Mouse (Mus musculus) midbrain, embryonic 16.5 days (tissue): ENCODE results near the gene Batf2. TPM values are rescaled to one million over a fixed set of nuclear protein-coding genes. Genes with fewer than 3 reads are reported as not detected.

Experiments used
- ATAC-seq: fragments of 200-750 bp; cut with Nextera tagmentation; 2 replicates; pipeline ENCODE4 v1.8.0; 2017; ENCODE audit warnings: moderate TSS enrichment
- H3K27ac ChIP-seq: fragments of 300-500 bp; sonication (generic); 2 replicates; pipeline ENCODE4 v1.5.1; 2014; ENCODE audit warnings: mild to moderate bottlenecking, low read length, mixed read lengths
- H3K27me3 ChIP-seq: fragments of 300-500 bp; sonication (generic); 2 replicates; pipeline ENCODE4 v1.6.1; 2014; ENCODE audit warnings: low read depth, low read length, mixed read lengths; ENCODE audit not compliant: control insufficient read depth, insufficient read depth
- H3K36me3 ChIP-seq: fragments of 300-500 bp; sonication (generic); 2 replicates; pipeline ENCODE4 v1.6.1; 2014; ENCODE audit warnings: mild to moderate bottlenecking, low read length, moderate library complexity, mixed read lengths; ENCODE audit not compliant: control insufficient read depth, insufficient read depth
- H3K4me1 ChIP-seq: fragments of 300-500 bp; sonication (generic); 2 replicates; pipeline ENCODE4 v1.6.1; 2014; ENCODE audit warnings: mild to moderate bottlenecking, low read length, mixed read lengths; ENCODE audit not compliant: control insufficient read depth, insufficient read depth
- H3K4me2 ChIP-seq: fragments of 300-500 bp; sonication (generic); 2 replicates; pipeline ENCODE4 v1.6.1; 2014; ENCODE audit warnings: mild to moderate bottlenecking, low read length, mixed read lengths
- H3K4me3 ChIP-seq: fragments of 300-500 bp; sonication (generic); 2 replicates; pipeline ENCODE4 v1.5.1; 2014; ENCODE audit warnings: low read depth, mild to moderate bottlenecking, low read length, moderate library complexity, mixed read lengths
- H3K9ac ChIP-seq: fragments of 300-500 bp; sonication (generic); 2 replicates; pipeline ENCODE4 v1.6.1; 2014; ENCODE audit warnings: low read depth, low read length, mixed read lengths
- H3K9me3 ChIP-seq: fragments of 300-500 bp; sonication (generic); replicated peaks from 2 replicates; pipeline ENCODE4 v1.6.1; 2014; ENCODE audit warnings: mild to moderate bottlenecking, low read length, mixed read lengths; ENCODE audit not compliant: control insufficient read depth, poor library complexity, severe bottlenecking
- WGBS: fragments of 180-500 bp; shearing (Covaris S2); extraction: QIAGEN DNeasy Blood & Tissue Kit; methylation state at CpG from one replicate; pipeline ENCODE4 v1.1.7; 2014; 5-methylcytosine and 5-hydroxymethylcytosine counted together
- polyA plus RNA-seq: library from polyadenylated mRNA; unstranded; fragments of >200 nt; fragmentation: Nextera tagmentation; extraction: Ambion mirVana; gene quantifications from 2 replicates; pipeline ENCODE4 v1.2.1, GENCODE M21; 2015

Batf2 gene
- polyA plus RNA-seq, 1 experiment from 2014 or later = not detected

- no peaks in the 10 kb centered on the region for H3K27me3 ChIP-seq
- 84% methylated on average over 4 of the region's 6 CpGs for WGBS
Observed at GRCm38 (mm10) chr19:6178775-6179174, 38.0 kb downstream of the Batf2 start.

GRCm38 (mm10) chr19:6181629-6182028 lies 40.8 kb downstream of the Batf2 start:
- H3K4me1 ChIP-seq = 0 out of 2 replicates have a peak, but pooled peaks cover 2% of the 10 kb centered on the region
- no peak for ATAC-seq
- H3K36me3 ChIP-seq = no peaks in the 10 kb centered on the region
- H3K27ac ChIP-seq = no peak overlapping the region
- H3K27me3 ChIP-seq = no peaks in the 10 kb centered on the region
- WGBS = 41% methylated on average over 5 of the region's 5 CpGs
- H3K4me3 ChIP-seq = no peak overlapping the region
- H3K9ac ChIP-seq = no peak overlapping the region
- H3K9me3 ChIP-seq = no peaks in the 10 kb centered on the region
- no peak overlapping the region for H3K4me2 ChIP-seq

More at GRCm38 (mm10) chr19:6178775-6179174, 38.0 kb downstream of the Batf2 start:
- Histone ChIP-seq H3K4me3 (no peak overlapping the region), H3K4me2 (no peak overlapping the region), H3K9me3 (no peaks in the 10 kb centered on the region), H3K9ac (no peak overlapping the region), H3K36me3 (no peaks in the 10 kb centered on the region), H3K27ac (no peak overlapping the region), H3K4me1 (0 out of 2 replicates have a peak, but pooled peaks cover 2% of the 10 kb centered on the region)
- no peak for ATAC-seq

- no peak overlapping the region for H3K4me3 ChIP-seq
- no peak overlapping the region for H3K4me2 ChIP-seq
- H3K27me3 ChIP-seq = no peaks in the 10 kb centered on the region
- H3K36me3 ChIP-seq = no peaks in the 10 kb centered on the region
- H3K27ac ChIP-seq = no peak overlapping the region
- WGBS = 7% methylated on average over 3 of the region's 3 CpGs
- H3K9me3 ChIP-seq = no peaks in the 10 kb centered on the region
- ATAC-seq = no peak
- H3K4me1 ChIP-seq = 0 out of 2 replicates have a peak, but pooled peaks cover 2% of the 10 kb centered on the region
- no peak overlapping the region for H3K9ac ChIP-seq
Observed at GRCm38 (mm10) chr19:6182534-6182933, 41.8 kb downstream of the Batf2 start.

GRCm38 (mm10) chr19:6184131-6184530 lies 43.3 kb downstream of the Batf2 start, which contains the start of gene Majin:
Gene Majin, plus strand, starts transcription at chr19:6184388.
- Histone ChIP-seq H3K4me3 (no peak within 1 kb of the TSS), H3K9ac (no peak within 1 kb of the TSS), H3K27ac (no peak within 1 kb of the TSS), H3K27me3 (no peaks in the 10 kb centered on the region), H3K9me3 (no peaks in the 10 kb centered on the region), H3K4me2 (no peak within 1 kb of the TSS), H3K36me3 (no peaks in the 10 kb centered on the region), H3K4me1 (0 out of 2 replicates have a peak, but pooled peaks cover 2% of the 10 kb centered on the region)
- ATAC-seq = no peak
- WGBS = 90% methylated on average over 23 of the region's 23 CpGs

- no peaks in the 10 kb centered on the region for H3K27me3 ChIP-seq
- no peak for ATAC-seq
- H3K4me2 ChIP-seq = no peak overlapping the region
- H3K4me1 ChIP-seq = no peaks in the 10 kb centered on the region
- 88% methylated on average over 2 of the region's 2 CpGs for WGBS
- no peaks in the 10 kb centered on the region for H3K9me3 ChIP-seq
- no peak overlapping the region for H3K4me3 ChIP-seq
- H3K27ac ChIP-seq = no peak overlapping the region
- no peak overlapping the region for H3K9ac ChIP-seq
- no peaks in the 10 kb centered on the region for H3K36me3 ChIP-seq
Observed at GRCm38 (mm10) chr19:6204265-6204664, 63.5 kb downstream of the Batf2 start.

- H3K27ac ChIP-seq = no peak overlapping the region
- no peak overlapping the region for H3K4me2 ChIP-seq
- WGBS = 78% methylated on average over 5 of the region's 5 CpGs
- H3K9ac ChIP-seq = no peak overlapping the region
- H3K9me3 ChIP-seq = no peaks in the 10 kb centered on the region
- H3K4me1 ChIP-seq = no peaks in the 10 kb centered on the region
- H3K4me3 ChIP-seq = no peak overlapping the region
- no peaks in the 10 kb centered on the region for H3K36me3 ChIP-seq
- no peak for ATAC-seq
- no peaks in the 10 kb centered on the region for H3K27me3 ChIP-seq
Observed at GRCm38 (mm10) chr19:6206716-6207115, 65.9 kb downstream of the Batf2 start.

GRCm38 (mm10) chr19:6216046-6216705 lies 75.4 kb downstream of the Batf2 start:
- H3K9me3 ChIP-seq = no peaks in the 10 kb centered on the region
- H3K4me3 ChIP-seq = no peak overlapping the region
- H3K36me3 ChIP-seq = no peaks in the 10 kb centered on the region
- H3K4me2 ChIP-seq = no peak overlapping the region
- no peak for ATAC-seq
- no peak overlapping the region for H3K9ac ChIP-seq
- no peaks in the 10 kb centered on the region for H3K27me3 ChIP-seq
- H3K4me1 ChIP-seq = no peaks in the 10 kb centered on the region
- no peak overlapping the region for H3K27ac ChIP-seq
- WGBS = 82% methylated on average over 6 of the region's 6 CpGs

GRCm38 (mm10) chr19:6218606-6219005 lies 77.8 kb downstream of the Batf2 start:
- H3K4me2 ChIP-seq = no peak overlapping the region
- no peaks in the 10 kb centered on the region for H3K4me1 ChIP-seq
- H3K27me3 ChIP-seq = no peaks in the 10 kb centered on the region
- WGBS = 63% methylated on average over 6 of the region's 6 CpGs
- H3K36me3 ChIP-seq = no peaks in the 10 kb centered on the region
- no peaks in the 10 kb centered on the region for H3K9me3 ChIP-seq
- no peak overlapping the region for H3K9ac ChIP-seq
- no peak for ATAC-seq
- no peak overlapping the region for H3K27ac ChIP-seq
- no peak overlapping the region for H3K4me3 ChIP-seq
